Mouse (Mus musculus) thymus, adult 2 months (tissue): ENCODE results near the gene Inhbe. TPM values are rescaled to one million over a fixed set of nuclear protein-coding genes. Genes with fewer than 3 reads are reported as not detected.
A peak's percentile ranks its signal among the peaks of the same experiment; 100 is the strongest.

Source experiments
- DNase-seq: peaks from one replicate; pipeline ENCODE4 v3.0.0; 2021
- H3K27ac ChIP-seq: fragments of 200-500 bp; 2 replicates; pipeline ENCODE4 v1.5.1; 2012; ENCODE audit warnings: low read length, control low read depth; ENCODE audit not compliant: control insufficient read depth, insufficient read depth
- H3K27me3 ChIP-seq: fragments of 200-500 bp; 2 replicates; pipeline ENCODE4 v1.6.1; 2012; ENCODE audit warnings: mild to moderate bottlenecking, low read length, moderate library complexity, mixed read lengths; ENCODE audit not compliant: control insufficient read depth, insufficient read depth
- H3K36me3 ChIP-seq: fragments of 200-500 bp; 2 replicates; pipeline ENCODE4 v1.6.1; 2012; ENCODE audit warnings: mild to moderate bottlenecking, low read length, moderate library complexity; ENCODE audit not compliant: control insufficient read depth, insufficient read depth
- H3K4me1 ChIP-seq: fragments of 200-500 bp; replicated peaks from 2 replicates; pipeline ENCODE4 v1.6.1; 2012; ENCODE audit warnings: low read length; ENCODE audit not compliant: control insufficient read depth, insufficient read depth
- H3K4me3 ChIP-seq: fragments of 200-500 bp; 2 replicates; pipeline ENCODE4 v1.5.1; 2012; ENCODE audit warnings: mild to moderate bottlenecking, low read length, control low read depth, moderate library complexity; ENCODE audit not compliant: control insufficient read depth, insufficient read depth
- CTCF ChIP-seq: fragments of 200-500 bp; IDR thresholded peaks from 2 replicates; pipeline ENCODE4 v1.5.1; 2012; ENCODE audit warnings: mild to moderate bottlenecking, control low read depth, low read length, moderate library complexity, borderline replicate concordance; ENCODE audit not compliant: control insufficient read depth, poor library complexity, insufficient read depth; ENCODE audit errors: extremely low read depth
- POLR2A ChIP-seq: fragments of 200-500 bp; IDR thresholded peaks from 2 replicates; pipeline ENCODE4 v1.6.1; 2012; ENCODE audit warnings: mild to moderate bottlenecking, low read length, control low read depth, moderate library complexity; ENCODE audit not compliant: control insufficient read depth, poor library complexity, insufficient read depth; ENCODE audit errors: extremely low read depth
- WGBS: fragments of 180-500 bp; shearing (Covaris S2); methylation state at CpG from one replicate; pipeline ENCODE4 v1.1.7; 2018; 5-methylcytosine and 5-hydroxymethylcytosine counted together
- polyA plus RNA-seq: library from polyadenylated mRNA; depleted of rRNA; stranded (reverse); fragments of >200 nt; gene quantifications from 2 replicates; pipeline ENCODE4 v1.2.3, GENCODE M21; 2012; rRNA removed

The Inhbe gene
- 0.04 TPM in 1 of 2 replicates, not detected in the other for polyA plus RNA-seq

DNA sequence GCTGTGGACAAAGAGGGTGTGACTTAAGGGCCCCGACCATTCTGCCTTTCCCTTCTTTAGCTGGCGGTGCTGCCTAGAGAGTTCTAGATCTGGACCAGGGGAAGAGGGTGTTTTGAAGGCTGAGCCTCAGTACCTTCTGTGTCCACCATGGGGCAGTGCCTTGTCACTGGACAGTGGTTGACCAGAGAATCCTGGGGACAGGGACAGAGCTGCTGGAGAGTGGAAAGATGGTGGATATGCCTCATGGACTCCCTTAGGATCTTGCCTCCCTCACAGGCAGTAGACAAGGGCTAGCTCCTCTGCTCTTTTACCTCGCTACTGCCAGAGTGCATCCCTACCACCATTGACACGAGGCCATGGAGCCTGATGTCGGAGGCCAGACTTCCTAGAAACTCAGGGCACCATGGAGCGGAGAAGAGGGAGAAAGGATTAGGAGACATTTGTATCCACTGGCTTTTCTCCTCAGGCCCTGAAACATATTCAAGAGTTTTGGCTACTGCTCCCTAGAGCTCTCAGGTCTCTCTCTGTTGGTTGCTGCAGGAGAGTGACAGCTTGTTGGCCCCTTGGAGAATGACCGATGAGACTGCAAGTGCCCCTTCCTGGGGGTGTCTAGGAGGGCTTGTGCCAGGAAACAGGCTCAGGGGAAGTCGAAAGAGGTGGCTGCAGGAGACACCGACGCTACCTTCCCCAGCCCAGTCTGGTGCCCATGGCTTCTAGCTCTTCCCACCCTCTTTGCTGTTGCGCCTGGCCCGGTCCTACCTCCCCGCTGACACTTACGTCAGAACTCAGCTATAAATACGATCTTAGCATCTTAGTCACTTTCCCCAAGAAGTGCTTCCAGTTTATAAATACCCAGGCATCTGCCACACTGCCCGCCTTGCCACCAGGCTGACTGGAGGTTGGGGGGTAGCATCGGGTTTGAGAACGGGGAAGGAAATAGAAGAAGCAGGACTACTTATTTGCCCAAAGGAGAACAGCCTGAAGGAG is at the start of gene Inhbe:
Gene Inhbe, minus strand, starts transcription at position 503 of the 987 bp plus-strand sequence.
- Histone ChIP-seq H3K4me3 (no peak within 1 kb of the TSS), H3K27ac (no peak within 1 kb of the TSS), H3K36me3 (no peaks in the 10 kb centered on the region), H3K4me1 (peaks cover 10% of the 10 kb centered on the region), H3K27me3 (peaks cover 2% of the 10 kb centered on the region; the same call in 1 of the 2 replicates)
- no peak for TF ChIP-seq CTCF
- no peak for TF ChIP-seq POLR2A
- 37% methylated on average over 18 of the region's 18 CpGs for WGBS
- no peak for DNase-seq

DNA sequence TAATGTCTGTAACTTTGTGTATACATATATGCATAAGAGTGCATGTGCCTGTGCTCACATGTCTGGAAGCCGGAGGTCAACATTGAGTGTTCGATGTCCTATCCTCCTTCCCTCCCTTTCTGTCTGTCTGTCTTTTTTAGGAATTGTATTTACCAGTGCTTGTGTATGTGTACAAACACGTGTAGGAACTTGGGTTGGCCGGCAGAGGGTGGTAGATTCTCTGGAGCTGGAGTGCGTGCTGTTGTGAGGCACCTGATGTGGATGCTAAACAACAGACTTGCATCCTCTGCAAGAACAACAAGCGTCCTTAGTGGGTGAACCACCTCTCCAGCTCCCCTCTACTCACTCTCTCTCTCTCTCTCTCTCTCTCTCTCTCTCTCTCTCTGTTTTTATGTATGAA is 37.6 kb upstream of the Inhbe start:
- TF ChIP-seq POLR2A (no peak), CTCF (no peak)
- Histone ChIP-seq H3K4me3 (no peak overlapping the region), H3K27ac (no peak overlapping the region), H3K4me1 (no peaks in the 10 kb centered on the region), H3K27me3 (no peaks in the 10 kb centered on the region), H3K36me3 (no peaks in the 10 kb centered on the region; the same call in 1 of the 2 replicates)
- WGBS: 97% methylated on average over 6 of the region's 6 CpGs
- DNase-seq: no peak

DNA sequence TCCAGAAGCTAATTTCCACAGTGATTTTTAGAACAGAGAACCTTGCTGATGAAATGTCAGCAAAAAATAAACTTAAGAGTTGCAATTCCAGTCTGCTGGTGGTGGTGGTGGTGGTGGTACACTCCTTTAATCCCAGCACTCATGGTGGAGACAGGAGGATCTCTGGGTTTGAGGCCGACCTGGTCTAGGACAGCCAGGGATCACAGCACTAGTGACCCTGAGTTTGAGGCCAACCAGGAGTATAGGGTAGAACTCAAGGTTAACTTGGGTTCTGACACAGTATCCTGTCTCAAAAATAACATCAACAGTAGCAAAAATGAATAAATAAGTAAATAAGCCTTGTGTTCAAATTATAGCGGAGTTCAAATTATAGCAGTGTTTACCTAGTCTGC is 27.5 kb upstream of the Inhbe start:
- H3K27ac ChIP-seq: no peak overlapping the region
- DNase-seq: no peak
- H3K4me3 ChIP-seq: no peak overlapping the region
- H3K4me1 ChIP-seq: peaks cover 2% of the 10 kb centered on the region; the same call in 1 of the 2 replicates
- no peaks in the 10 kb centered on the region for H3K27me3 ChIP-seq
- H3K36me3 ChIP-seq: no peaks in the 10 kb centered on the region
- WGBS: 76% methylated on average over 2 of the region's 2 CpGs
- TF ChIP-seq CTCF (no peak), POLR2A (no peak)

DNA sequence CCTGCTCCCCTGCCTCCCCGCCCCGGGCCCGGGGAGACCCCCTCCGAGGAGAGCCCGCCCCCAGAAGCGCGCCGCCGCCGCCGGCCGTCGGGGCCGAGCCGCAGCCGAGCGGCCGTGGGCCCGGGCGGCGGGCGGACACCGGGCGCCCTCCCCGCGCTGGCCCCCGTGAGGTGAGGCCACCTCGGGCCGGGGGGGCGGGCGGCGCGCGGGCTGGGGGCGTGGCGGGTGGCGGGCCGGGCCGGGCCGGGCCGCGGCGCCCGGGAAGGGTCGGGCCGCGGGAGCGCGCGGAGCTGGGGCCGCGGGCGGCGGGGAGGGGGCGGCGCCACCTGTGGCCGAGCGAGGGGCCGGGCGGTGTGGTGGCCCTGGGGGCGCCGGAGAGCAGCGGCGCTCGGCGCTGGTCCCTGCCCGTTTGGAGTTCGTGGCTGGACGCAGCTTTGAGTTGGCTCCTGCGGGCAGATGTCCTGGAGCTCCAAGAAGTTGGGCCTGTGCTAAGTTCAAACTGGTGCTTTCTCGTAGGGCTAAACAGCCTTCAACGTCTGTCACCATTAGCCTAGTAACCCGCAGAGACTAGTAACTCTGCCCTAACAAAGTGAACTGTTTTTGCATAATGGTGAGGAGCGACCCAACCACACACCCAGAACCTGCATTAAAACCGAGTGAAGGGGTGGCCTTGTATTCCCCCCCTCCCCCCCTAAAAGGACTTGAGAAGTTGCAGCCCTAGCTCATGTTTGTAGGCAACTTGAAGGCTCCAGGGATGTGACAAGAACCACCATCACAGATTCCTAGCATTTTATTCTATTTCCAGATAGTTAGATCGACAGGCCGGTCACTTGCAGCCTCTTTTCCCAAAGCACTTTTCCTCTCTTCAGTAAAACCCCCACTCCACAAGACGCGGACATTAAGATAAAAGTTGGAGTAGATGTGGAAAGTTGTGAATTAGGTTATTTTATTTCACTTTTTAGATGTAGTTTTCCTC is 26.8 kb upstream of the Inhbe start:
- Histone ChIP-seq H3K27me3 (no peaks in the 10 kb centered on the region), H3K4me3 (peak overlapping the region; percentile 73), H3K36me3 (no peaks in the 10 kb centered on the region), H3K4me1 (peaks cover 2% of the 10 kb centered on the region; the same call in 1 of the 2 replicates), H3K27ac (no peak overlapping the region)
- 18% methylated on average over 76 of the region's 79 CpGs for WGBS
- peak; percentile 67 for DNase-seq
- no peak for TF ChIP-seq CTCF
- no peak for TF ChIP-seq POLR2A

DNA sequence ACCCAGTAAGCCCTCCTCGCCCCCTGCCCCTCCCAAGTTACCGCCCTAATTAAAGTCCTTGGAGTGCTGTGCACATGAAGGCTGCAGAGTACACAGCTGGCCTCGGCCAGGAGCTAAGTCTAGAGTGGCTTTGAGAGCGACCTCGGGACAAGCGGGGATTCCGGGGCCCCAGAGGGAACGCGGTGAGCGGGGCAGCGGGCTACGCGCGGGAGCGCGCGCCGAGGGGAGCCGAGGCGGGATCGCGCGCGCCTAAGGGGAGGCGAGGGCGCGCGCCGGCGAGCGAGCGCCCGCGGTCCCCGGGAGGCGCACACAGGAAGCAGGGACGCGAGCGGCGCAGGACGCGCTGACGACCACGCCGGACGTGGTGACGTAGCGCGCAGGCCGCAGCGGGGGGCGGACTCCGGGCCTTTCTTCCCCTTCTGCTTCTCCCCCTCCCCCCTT is 26.1 kb upstream of the Inhbe start, which contains the start of gene R3hdm2:
Gene R3hdm2, plus strand, starts transcription at position 77 of the 441 bp plus-strand sequence.
- H3K4me3 ChIP-seq: peak within 1 kb of the TSS; percentile 73
- no peak within 1 kb of the TSS for H3K27ac ChIP-seq
- TF ChIP-seq POLR2A (peak; percentile 54; the same call in 1 of the 2 replicates), CTCF (peak; percentile 49; the same call in 1 of the 2 replicates)
- no peaks in the 10 kb centered on the region for H3K27me3 ChIP-seq
- H3K36me3 ChIP-seq: no peaks in the 10 kb centered on the region
- peaks cover 2% of the 10 kb centered on the region; the same call in 1 of the 2 replicates for H3K4me1 ChIP-seq
- under 1% methylated on average over 53 of the region's 53 CpGs for WGBS
- DNase-seq: peak; percentile 89

DNA sequence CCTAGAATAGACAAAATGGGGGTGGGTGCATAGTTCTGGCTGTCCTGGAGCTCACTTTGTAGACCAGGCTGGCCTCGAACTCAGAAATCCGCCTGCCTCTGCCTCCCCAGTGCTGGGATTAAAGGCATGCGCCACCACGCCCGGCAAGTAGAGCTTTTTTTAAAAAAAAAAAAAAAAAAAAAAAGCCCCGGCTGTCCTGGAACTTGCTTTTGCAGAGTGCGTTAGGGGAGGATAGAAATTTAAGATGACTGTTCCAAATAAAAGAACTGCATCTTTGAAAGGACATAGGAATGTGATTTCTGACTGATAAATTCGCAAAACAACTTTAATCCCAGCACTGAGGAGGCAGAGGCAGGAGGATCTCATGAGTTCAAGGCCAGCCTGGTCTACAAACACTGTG is 25.4 kb upstream of the Inhbe start:
- Histone ChIP-seq H3K4me3 (no peak overlapping the region), H3K36me3 (no peaks in the 10 kb centered on the region), H3K27me3 (no peaks in the 10 kb centered on the region), H3K27ac (no peak overlapping the region), H3K4me1 (peaks cover 2% of the 10 kb centered on the region; the same call in 1 of the 2 replicates)
- WGBS: 89% methylated on average over 8 of the region's 8 CpGs
- TF ChIP-seq CTCF (no peak), POLR2A (no peak)
- DNase-seq: no peak
